Mouse (Mus musculus) midbrain, postnatal 0 days (tissue): ENCODE results near the gene Maneal. TPM values are rescaled to one million over a fixed set of nuclear protein-coding genes. Genes with fewer than 3 reads are reported as not detected.

ENCODE experiments used
- ATAC-seq: fragments of 200-750 bp; cut with Nextera tagmentation; 2 replicates; pipeline ENCODE4 v1.8.0; 2017; ENCODE audit warnings: moderate number of reproducible peaks, mild to moderate bottlenecking, moderate TSS enrichment, moderate library complexity; ENCODE audit not compliant: low FRiP score
- DNase-seq: peaks from one replicate; pipeline ENCODE4 v3.0.0-alpha.2; 2015; ENCODE audit warnings: low spot score
- H3K27ac ChIP-seq: fragments of 300-500 bp; sonication (generic); 2 replicates; pipeline ENCODE4 v1.5.1; 2014; ENCODE audit warnings: low read depth, mild to moderate bottlenecking, low read length, mixed read lengths
- H3K27me3 ChIP-seq: fragments of 300-500 bp; sonication (generic); 2 replicates; pipeline ENCODE4 v1.6.1; 2014; ENCODE audit warnings: low read length, control low read depth, mixed read lengths; ENCODE audit not compliant: insufficient read depth
- H3K36me3 ChIP-seq: fragments of 300-500 bp; sonication (generic); 2 replicates; pipeline ENCODE4 v1.6.1; 2014; ENCODE audit warnings: low read length, control low read depth, mixed read lengths; ENCODE audit not compliant: insufficient read depth
- H3K4me1 ChIP-seq: fragments of 300-500 bp; sonication (generic); 2 replicates; pipeline ENCODE4 v1.6.1; 2014; ENCODE audit warnings: mild to moderate bottlenecking, control low read depth, antibody characterized with exemption, low read length, mixed read lengths; ENCODE audit not compliant: insufficient read depth
- H3K4me2 ChIP-seq: fragments of 300-500 bp; sonication (generic); 2 replicates; pipeline ENCODE4 v1.6.1; 2014; ENCODE audit warnings: low read depth, mild to moderate bottlenecking, low read length, mixed read lengths; ENCODE audit not compliant: poor library complexity, severe bottlenecking
- H3K4me3 ChIP-seq: fragments of 300-500 bp; sonication (generic); 2 replicates; pipeline ENCODE4 v1.5.1; 2014; ENCODE audit warnings: low read depth, mild to moderate bottlenecking, low read length, moderate library complexity
- H3K9ac ChIP-seq: fragments of 300-500 bp; sonication (generic); replicated peaks from 2 replicates; pipeline ENCODE4 v1.6.1; 2014; ENCODE audit warnings: mild to moderate bottlenecking, low read length, moderate library complexity, mixed read lengths; ENCODE audit not compliant: poor library complexity, severe bottlenecking
- H3K9me3 ChIP-seq: fragments of 300-500 bp; sonication (generic); 2 replicates; pipeline ENCODE4 v1.6.1; 2016; ENCODE audit warnings: low read length, control low read depth
- CTCF ChIP-seq: IDR thresholded peaks from 2 replicates; pipeline ENCODE4 v1.5.1; 2016; ENCODE audit warnings: antibody characterized with exemption, mild to moderate bottlenecking
- WGBS: fragments of 180-500 bp; shearing (Covaris S2); extraction: QIAGEN DNeasy Blood & Tissue Kit; methylation state at CpG from one replicate; pipeline ENCODE4 v1.1.7; 2014; 5-methylcytosine and 5-hydroxymethylcytosine counted together
- polyA plus RNA-seq: library from polyadenylated mRNA; unstranded; fragments of >200 nt; fragmentation: Nextera tagmentation; extraction: Ambion mirVana; gene quantifications from 2 replicates; pipeline ENCODE4 v1.2.1, GENCODE M21; 2015
- total RNA-seq: library from RNA; depleted of rRNA; stranded (reverse); fragments of >200 nt; gene quantifications from 2 replicates; pipeline ENCODE4 v1.2.3, GENCODE M21; 2014

Maneal gene
- total and polyA plus RNA-seq, 2 experiments from 2014 or later, result 9.4 to 50.5 TPM

DNA sequence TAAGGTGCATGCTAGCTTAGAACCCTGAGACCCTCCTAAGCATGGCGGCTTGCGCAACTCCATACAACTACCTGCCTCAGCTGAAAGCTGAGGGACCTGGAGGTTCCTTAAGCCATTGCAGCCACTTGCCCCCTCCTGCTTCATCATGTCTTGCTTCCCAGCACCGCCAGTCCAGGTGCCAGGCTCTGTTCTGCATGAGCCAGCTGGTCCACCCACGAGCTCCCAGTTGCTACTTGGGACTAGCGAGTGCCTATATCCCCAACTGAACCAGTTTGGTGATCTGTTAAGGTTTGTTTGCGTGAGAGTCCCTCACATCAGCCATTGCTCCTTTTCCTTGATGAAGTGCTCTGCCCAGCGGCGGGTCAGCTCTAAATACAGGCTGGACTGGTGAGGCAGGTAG lies 5.7 kb downstream of the Maneal start:
- peaks cover 54% of the 10 kb centered on the region for H3K36me3 ChIP-seq
- ATAC-seq, result no peak
- 97% methylated on average over 8 of the region's 8 CpGs for WGBS
- H3K4me2 ChIP-seq, result no peak overlapping the region
- DNase-seq, result no peak
- no peaks in the 10 kb centered on the region for H3K9me3 ChIP-seq
- H3K4me3 ChIP-seq, result no peak overlapping the region
- no peaks in the 10 kb centered on the region for H3K27me3 ChIP-seq
- peaks cover 14% of the 10 kb centered on the region; the same call in 1 of the 2 replicates for H3K4me1 ChIP-seq
- no peak overlapping the region for H3K27ac ChIP-seq
- no peak overlapping the region for H3K9ac ChIP-seq
- TF ChIP-seq CTCF, result no peak

DNA sequence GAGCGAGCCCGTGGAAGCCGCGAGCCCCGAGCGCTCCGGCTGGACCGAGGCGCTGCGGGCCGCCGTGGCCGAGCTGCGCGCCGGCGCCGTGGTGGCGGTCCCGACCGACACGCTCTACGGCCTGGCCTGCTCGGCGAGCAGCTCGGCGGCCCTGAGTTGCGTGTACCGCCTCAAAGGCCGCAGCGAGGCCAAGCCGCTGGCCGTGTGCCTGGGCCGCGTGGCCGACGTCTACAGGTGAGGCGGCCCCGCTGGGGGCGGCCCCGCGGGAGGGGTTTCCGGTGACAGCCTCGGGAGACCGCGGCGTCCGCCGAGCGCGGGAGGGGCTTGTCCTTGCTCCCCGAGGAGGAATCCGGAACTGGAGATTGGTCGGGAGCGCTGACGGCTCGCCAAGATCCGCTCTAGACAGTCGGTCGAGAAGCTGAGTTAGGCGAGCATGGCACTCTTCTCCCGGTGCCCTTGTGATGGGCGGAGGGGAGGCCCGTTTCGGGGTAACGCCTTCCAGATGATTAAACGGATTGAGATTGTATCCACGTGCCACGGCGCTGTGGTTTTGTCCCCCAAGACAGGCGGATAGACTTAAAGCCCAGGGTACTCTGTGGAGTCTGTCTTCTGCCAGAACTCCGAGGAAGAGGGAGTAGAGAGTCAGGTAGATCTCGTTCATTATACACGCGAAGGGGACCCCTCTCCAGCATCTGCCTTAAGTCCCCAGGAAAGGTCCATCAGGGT lies 10.9 kb downstream of the Maneal start, which contains the start of gene 1110065P20Rik:
1110065P20Rik (minus strand) TSS at position 264 of the 726 bp plus-strand sequence.
- Histone ChIP-seq H3K27me3 (no peaks in the 10 kb centered on the region), H3K27ac (peak within 1 kb of the TSS; percentile 93), H3K9ac (peak within 1 kb of the TSS; percentile 87), H3K9me3 (no peaks in the 10 kb centered on the region), H3K4me3 (peak within 1 kb of the TSS; percentile 92), H3K4me1 (peaks cover 13% of the 10 kb centered on the region), H3K4me2 (peak within 1 kb of the TSS; percentile 85), H3K36me3 (peaks cover 28% of the 10 kb centered on the region)
- DNase-seq (peak; percentile 72), ATAC-seq (peak; percentile 36)
- WGBS, result under 1% methylated on average over 71 of the region's 75 CpGs
- no peak for TF ChIP-seq CTCF

DNA sequence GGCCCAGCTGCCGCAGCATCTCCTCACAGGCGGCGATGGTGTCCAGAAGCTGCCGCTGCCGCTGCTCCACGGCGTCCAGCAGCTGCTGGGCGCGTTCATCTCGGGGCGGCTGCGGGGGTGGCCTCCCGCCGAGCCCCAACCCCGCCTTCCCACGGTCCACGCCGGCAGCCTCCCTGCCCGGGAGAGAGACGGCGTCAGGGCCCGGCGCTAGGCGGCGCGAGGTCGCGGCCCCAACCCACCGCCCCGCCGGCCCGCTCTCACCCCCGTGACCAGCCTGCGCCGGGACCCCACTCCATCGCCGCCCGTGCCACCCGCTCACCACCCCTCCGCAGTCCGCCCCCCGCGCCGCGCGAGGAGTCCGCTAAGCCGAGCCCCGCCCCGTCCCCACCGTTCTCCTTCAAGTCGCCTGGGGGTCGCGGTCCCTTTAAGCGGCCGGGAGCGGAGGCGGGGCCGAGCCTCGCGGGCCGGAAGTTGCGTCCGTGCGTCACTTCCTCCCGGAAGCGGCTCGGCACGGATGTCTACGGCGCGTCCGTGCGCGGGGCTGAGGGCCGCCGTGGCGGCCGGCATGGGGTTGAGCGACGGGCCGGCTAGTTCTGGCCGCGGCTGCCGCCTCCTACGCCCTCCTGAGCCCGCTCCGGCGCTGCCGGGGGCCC lies 11.6 kb downstream of the Maneal start, which contains the start of gene Yrdc:
Yrdc (plus strand) TSS at position 419 of the 653 bp plus-strand sequence.
- peak within 1 kb of the TSS; percentile 87 for H3K9ac ChIP-seq
- peaks cover 21% of the 10 kb centered on the region for H3K36me3 ChIP-seq
- H3K4me3 ChIP-seq, result peak within 1 kb of the TSS; percentile 92
- H3K4me2 ChIP-seq, result peak within 1 kb of the TSS; percentile 85
- H3K4me1 ChIP-seq, result peaks cover 13% of the 10 kb centered on the region
- peak; percentile 20; the same call in 1 of the 2 replicates for TF ChIP-seq CTCF
- no peaks in the 10 kb centered on the region for H3K27me3 ChIP-seq
- WGBS, result under 1% methylated on average over 72 of the region's 90 CpGs
- peak; percentile 96 for DNase-seq
- peak; percentile 91 for ATAC-seq
- H3K9me3 ChIP-seq, result no peaks in the 10 kb centered on the region
- H3K27ac ChIP-seq, result peak within 1 kb of the TSS; percentile 93

DNA sequence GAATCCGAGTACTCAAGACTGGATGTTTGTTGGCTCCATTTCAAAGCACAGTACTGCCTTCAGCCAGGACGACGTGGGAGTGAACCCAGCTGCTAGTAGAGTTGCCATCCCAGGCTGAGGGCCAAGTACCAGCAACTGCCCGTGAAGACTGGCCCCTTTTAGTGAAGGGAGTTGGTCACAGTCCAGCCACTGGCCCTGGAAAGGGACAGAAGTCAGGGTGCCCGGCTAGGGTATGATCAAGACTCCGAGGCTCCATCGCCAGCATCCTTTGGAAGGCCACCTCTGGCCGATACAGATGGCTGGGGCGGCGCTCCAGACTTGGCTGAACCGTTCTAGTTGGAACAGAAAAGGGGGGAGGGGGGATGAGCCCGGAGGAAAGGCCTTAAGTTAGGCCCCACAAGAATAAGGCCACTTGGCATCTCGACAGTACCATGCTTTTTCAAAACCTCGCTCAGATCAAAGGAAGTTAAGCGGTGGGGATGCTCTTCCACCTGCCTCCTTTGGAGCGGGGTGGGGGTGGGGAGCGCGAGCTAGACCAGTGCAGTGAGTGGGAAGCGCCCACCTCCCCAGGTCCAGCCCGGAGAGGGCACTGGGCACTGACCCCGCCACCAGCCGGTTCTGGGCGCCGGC lies 12.2 kb downstream of the Maneal start:
- no peaks in the 10 kb centered on the region for H3K27me3 ChIP-seq

DNA sequence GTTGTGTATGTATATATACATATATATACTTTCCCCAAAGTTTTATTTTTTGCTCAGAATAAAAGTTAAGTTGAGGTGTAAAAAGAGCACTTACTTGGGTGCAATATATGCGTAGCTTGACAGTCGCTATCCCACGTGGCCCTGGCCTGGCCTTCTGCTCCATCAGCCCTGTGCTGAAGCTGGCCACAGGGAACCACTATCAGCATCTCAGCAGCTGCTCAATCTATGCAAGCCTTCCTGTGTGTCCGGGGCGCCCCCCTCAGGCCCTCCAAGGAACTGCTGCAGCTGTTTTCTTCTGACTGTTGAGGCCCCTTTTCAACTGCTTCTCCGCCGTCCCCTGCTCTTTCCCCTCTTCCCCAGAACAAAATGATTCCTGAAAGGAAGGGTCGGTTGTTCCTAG lies 14.4 kb downstream of the Maneal start:
- 4% methylated on average over 8 of the region's 8 CpGs for WGBS
- H3K9ac ChIP-seq, result no peak overlapping the region
- no peaks in the 10 kb centered on the region for H3K27me3 ChIP-seq
- H3K4me1 ChIP-seq, result peaks cover 13% of the 10 kb centered on the region
- no peak overlapping the region for H3K4me3 ChIP-seq
- no peak overlapping the region; the same call in 1 of the 2 replicates for H3K27ac ChIP-seq
- peak; percentile 85 for DNase-seq
- no peaks in the 10 kb centered on the region for H3K9me3 ChIP-seq
- no peak overlapping the region for H3K4me2 ChIP-seq
- peak; percentile 88 for TF ChIP-seq CTCF
- ATAC-seq, result no peak
- H3K36me3 ChIP-seq, result peaks cover 12% of the 10 kb centered on the region

More for the DNA sequence above, 12.2 kb downstream of the Maneal start:
- DNase-seq, result peak; percentile 95
- Histone ChIP-seq H3K4me2 (peak overlapping the region; percentile 85), H3K9me3 (no peaks in the 10 kb centered on the region), H3K9ac (peak overlapping the region; percentile 87), H3K4me3 (peak overlapping the region; percentile 92), H3K36me3 (peaks cover 18% of the 10 kb centered on the region), H3K4me1 (peaks cover 13% of the 10 kb centered on the region), H3K27ac (peak overlapping the region; percentile 93)
- no peak for TF ChIP-seq CTCF
- ATAC-seq, result peak; percentile 58
- 2% methylated on average over 24 of the region's 24 CpGs for WGBS
